8 mouse cellular contexts compared by ENCODE assay signal in genomic region chr15:89430341-89430740, GRCm38 (mm10). TPM values are rescaled to one million over a fixed set of nuclear protein-coding genes. Genes with fewer than 3 reads are reported as not detected.
DNase-seq lines count a peak whose midpoint lies in the region; ATAC-seq and TF ChIP-seq lines count a peak whose summit lies in the region.

No protein-coding gene starts in this region.

- 0 out of 2 replicates have a peak, but pooled peaks cover 3% of the 10 kb centered on the region for H3K4me1 ChIP-seq in lung, adult 2 months (ENCODE audit: control insufficient read depth, insufficient read depth, low read length)
- peaks cover 32% of the 10 kb centered on the region for H3K4me1 ChIP-seq in bone marrow macrophage, adult 2 months (ENCODE audit: control insufficient read depth, insufficient read depth, low read length)
- H3K4me1 ChIP-seq in forebrain, embryonic 12.5 days = peaks cover 16% of the 10 kb centered on the region
- peaks cover 14% of the 10 kb centered on the region for H3K4me1 ChIP-seq in liver, embryonic 16.5 days (ENCODE audit: control insufficient read depth, low read depth, low read length)

- intact Hi-C loops in gastrocnemius, postnatal 14 days (cut with DNase I; ENCODE audit: low total_unique reads) = no loop called here

- peak overlapping the region; percentile 70 for H3K9ac ChIP-seq in forebrain, embryonic 12.5 days
- peak overlapping the region; percentile 92 for H3K9ac ChIP-seq in liver, embryonic 16.5 days (ENCODE audit: low read depth, low read length)

- TF ChIP-seq CTCF in lung, adult 2 months (IDR thresholded peaks at IDR 0.05; ENCODE audit: insufficient read depth, low read length) = no peak
- TF ChIP-seq CTCF in bone marrow macrophage, adult 2 months (IDR thresholded peaks at IDR 0.05; ENCODE audit: low read depth, low read length) = no peak

- peak overlapping the region; percentile 18 for H3K27ac ChIP-seq in bone marrow macrophage, adult 2 months (ENCODE audit: insufficient read depth, low read depth, low read length)
- H3K27ac ChIP-seq in forebrain, embryonic 12.5 days = peak overlapping the region; percentile 91
- H3K27ac ChIP-seq in liver, embryonic 16.5 days (ENCODE audit: low read length) = peak overlapping the region; percentile 99

- DNase-seq in lung, adult 2 months = no peak
- no peak for DNase-seq in lung, postnatal 36 days
- no peak for DNase-seq in Muller cell, postnatal 12 days (ENCODE audit: inconsistent ontology term)
- no peak for DNase-seq in adrenal gland, postnatal 14 days
- no peak for DNase-seq in gastrocnemius, postnatal 14 days

- peak overlapping the region; percentile 83 for H3K4me3 ChIP-seq in lung, adult 2 months (replicated peaks; ENCODE audit: extremely low read depth, low read depth, low read length)
- H3K4me3 ChIP-seq in bone marrow macrophage, adult 2 months (ENCODE audit: insufficient read depth, low read length) = peak overlapping the region; percentile 63
- H3K4me3 ChIP-seq in forebrain, embryonic 12.5 days (replicated peaks) = peak overlapping the region; percentile 77
- peak overlapping the region; percentile 88 for H3K4me3 ChIP-seq in liver, embryonic 16.5 days (ENCODE audit: low read depth, low read length)

- ATAC-seq in forebrain, embryonic 12.5 days (ENCODE audit: low FRiP score) = no peak
- ATAC-seq in liver, embryonic 16.5 days (ENCODE audit: low read depth) = no peak

- H3K27me3 ChIP-seq in forebrain, embryonic 12.5 days = no peaks in the 10 kb centered on the region
- no peaks in the 10 kb centered on the region for H3K27me3 ChIP-seq in liver, embryonic 16.5 days (ENCODE audit: control insufficient read depth, insufficient read depth, low read depth, low read length)

- no peaks in the 10 kb centered on the region for H3K9me3 ChIP-seq in forebrain, embryonic 12.5 days
- H3K9me3 ChIP-seq in liver, embryonic 16.5 days (replicated peaks; ENCODE audit: control insufficient read depth, low read length) = no peaks in the 10 kb centered on the region

- 39% methylated on average over 6 of the region's 6 CpGs for WGBS in lung, adult 2 months
- WGBS in forebrain, embryonic 12.5 days = 55% methylated on average over 6 of the region's 6 CpGs
- 37% methylated on average over 6 of the region's 6 CpGs for WGBS in liver, embryonic 16.5 days (ENCODE audit: insufficient replicate concordance)

- TF ChIP-seq POLR2A in lung, adult 2 months (IDR thresholded peaks at IDR 0.05; ENCODE audit: borderline replicate concordance, extremely low read depth, low read depth, low read length) = no peak
- TF ChIP-seq POLR2A in bone marrow macrophage, adult 2 months (IDR thresholded peaks at IDR 0.05; ENCODE audit: borderline replicate concordance, low read depth, low read length) = no peak

- H3K4me2 ChIP-seq in forebrain, embryonic 12.5 days = peak overlapping the region; percentile 91
- H3K4me2 ChIP-seq in liver, embryonic 16.5 days (ENCODE audit: low read depth, low read length) = peak overlapping the region; percentile 94

- peaks cover 25% of the 10 kb centered on the region for H3K36me3 ChIP-seq in forebrain, embryonic 12.5 days (replicated peaks)
- H3K36me3 ChIP-seq in liver, embryonic 16.5 days (ENCODE audit: control insufficient read depth, insufficient read depth) = no peaks in the 10 kb centered on the region; the same call in 1 of the 2 replicates

RNA-seq across cellular contexts. Expression of gene Chkb, which starts 0.6 kb away (rescaled TPM):
- 51.3 and 67.1 TPM in 2 replicates for polyA plus RNA-seq in lung, adult 2 months (2012; rRNA removed)
- polyA plus RNA-seq in bone marrow macrophage, adult 2 months (2012; ENCODE audit: insufficient read depth, insufficient read length, missing spikeins) = 115 and 138 TPM in 2 replicates
- 58.8 and 62.6 TPM in 2 replicates for polyA plus RNA-seq in forebrain, embryonic 12.5 days (2016; fragmentation: Nextera tagmentation; extraction: Ambion mirVana)
- 25.8 and 27.5 TPM in 2 replicates for polyA plus RNA-seq in liver, embryonic 16.5 days (2015; fragmentation: Nextera tagmentation; extraction: Ambion mirVana)
- total RNA-seq in adrenal gland, postnatal 14 days (2021) = 98.6 and 101 TPM in 2 replicates
- total RNA-seq in gastrocnemius, postnatal 14 days (2021) = 10 to 100 TPM; 19.6 to 28.5 TPM

RNA-seq across cellular contexts. Expression of gene Gm44502, which starts 0.8 kb away (rescaled TPM):
- polyA plus RNA-seq in lung, adult 2 months (2012; rRNA removed) = 4.4 TPM in 1 of 2 replicates, not detected in the other
- 0.94 and 1.1 TPM in 2 replicates for polyA plus RNA-seq in bone marrow macrophage, adult 2 months (2012; ENCODE audit: insufficient read depth, insufficient read length, missing spikeins)
- 0.27 TPM in 1 of 2 replicates, not detected in the other for polyA plus RNA-seq in forebrain, embryonic 12.5 days (2016; fragmentation: Nextera tagmentation; extraction: Ambion mirVana)
- polyA plus RNA-seq in liver, embryonic 16.5 days (2015; fragmentation: Nextera tagmentation; extraction: Ambion mirVana) = 0.14 and 0.19 TPM in 2 replicates
- 11.0 and 11.5 TPM in 2 replicates for total RNA-seq in adrenal gland, postnatal 14 days (2021)
- total RNA-seq in gastrocnemius, postnatal 14 days (2021) = under 1 TPM in 1 of 2 experiments, not detected in 1; 0.71 TPM

RNA-seq across cellular contexts. Expression of gene C730034F03Rik, which starts 1.0 kb away (rescaled TPM):
- polyA plus RNA-seq in lung, adult 2 months (2012; rRNA removed) = 0.45 and 0.73 TPM in 2 replicates
- 0.72 and 1.1 TPM in 2 replicates for polyA plus RNA-seq in bone marrow macrophage, adult 2 months (2012; ENCODE audit: insufficient read depth, insufficient read length, missing spikeins)
- 3.8 and 5.0 TPM in 2 replicates for polyA plus RNA-seq in forebrain, embryonic 12.5 days (2016; fragmentation: Nextera tagmentation; extraction: Ambion mirVana)
- 2.0 TPM in 2 replicates for polyA plus RNA-seq in liver, embryonic 16.5 days (2015; fragmentation: Nextera tagmentation; extraction: Ambion mirVana)
- total RNA-seq in adrenal gland, postnatal 14 days (2021) = 2.5 TPM in 2 replicates
- under 1 TPM; 0.16 to 0.89 TPM for total RNA-seq in gastrocnemius, postnatal 14 days (2021)

RNA-seq across cellular contexts. Expression of gene Cpt1b, which starts 4.7 kb away (rescaled TPM):
- polyA plus RNA-seq in lung, adult 2 months (2012; rRNA removed) = 4.3 and 28.9 TPM in 2 replicates
- polyA plus RNA-seq in bone marrow macrophage, adult 2 months (2012; ENCODE audit: insufficient read depth, insufficient read length, missing spikeins) = 2.0 TPM in 1 of 2 replicates, not detected in the other
- polyA plus RNA-seq in forebrain, embryonic 12.5 days (2016; fragmentation: Nextera tagmentation; extraction: Ambion mirVana) = 0.67 and 0.70 TPM in 2 replicates
- polyA plus RNA-seq in liver, embryonic 16.5 days (2015; fragmentation: Nextera tagmentation; extraction: Ambion mirVana) = 3.7 and 4.5 TPM in 2 replicates
- total RNA-seq in adrenal gland, postnatal 14 days (2021) = 525 and 569 TPM in 2 replicates
- 100 to 1,000 TPM; 230 to 289 TPM for total RNA-seq in gastrocnemius, postnatal 14 days (2021)

RNA-seq across cellular contexts. Expression of gene Syce3, which starts 20.0 kb away (rescaled TPM):
- polyA plus RNA-seq in lung, adult 2 months (2012; rRNA removed) = not detected in 2 replicates
- polyA plus RNA-seq in bone marrow macrophage, adult 2 months (2012; ENCODE audit: insufficient read depth, insufficient read length, missing spikeins) = not detected in 2 replicates
- not detected in 2 replicates for polyA plus RNA-seq in forebrain, embryonic 12.5 days (2016; fragmentation: Nextera tagmentation; extraction: Ambion mirVana)
- not detected in 2 replicates for polyA plus RNA-seq in liver, embryonic 16.5 days (2015; fragmentation: Nextera tagmentation; extraction: Ambion mirVana)
- not detected in 2 replicates for total RNA-seq in adrenal gland, postnatal 14 days (2021)
- total RNA-seq in gastrocnemius, postnatal 14 days (2021) = not detected

Comparison
In these comparisons a context has a peak if more than half of its experiments do, and no peak if none do; other contexts are left out.
1. H3K27ac ChIP-seq: peak in every context shown above with its lines; median percentile 99 in liver, embryonic 16.5 days; 91 in forebrain, embryonic 12.5 days; 18 in bone marrow macrophage, adult 2 months.